Mouse (Mus musculus): ENCODE results near the gene Patl2. TPM values are rescaled to one million over a fixed set of nuclear protein-coding genes. Genes with fewer than 3 reads are reported as not detected.
A peak's percentile ranks its signal among the peaks of the same experiment; 100 is the strongest.

The Patl2 gene
- total and polyA plus RNA-seq, 3 experiments: not detected

- DNase-seq (ENCODE audit: extremely low read depth): peak; percentile 77
- dilution Hi-C loops (cut with MboI; ENCODE audit: extremely low pct_ligation_motif_present, extremely low pct_unique_long_range_greater_than_20kb, low sequenced_read_pairs): no loop called here
- peak overlapping the region; percentile 73 for H3K9ac ChIP-seq (ENCODE audit: insufficient read depth, low read depth)
- in situ Hi-C loops (cut with MboI; ENCODE audit: low pct_ligation_motif_present, low pct_unique_long_range_greater_than_20kb, low sequenced_read_pairs): loop anchor here (5.0 kb wide), 1 partner anchor 46 kb away; the partner anchor contains the start of gene Spg11
- H3K4me1 ChIP-seq (ENCODE audit: control insufficient read depth in 1 of 2, insufficient read depth in 2 of 2): peaks cover 8 to 58% of the 10 kb centered on the region in 2 experiments
- no peaks in the 10 kb centered on the region for H3K27me3 ChIP-seq (replicated peaks)
- peak overlapping the region; percentile 28 to 41 (median 34) for H3K4me3 ChIP-seq (replicated peaks in 1 of 3; ENCODE audit: low read depth in 2 of 3, low read length in 2 of 3, poor library complexity in 1 of 3)
- peaks cover 0 to 4% of the 10 kb centered on the region in 2 experiments for H3K36me3 ChIP-seq (replicated peaks in 1 of 2; ENCODE audit: control insufficient read depth in 1 of 2, insufficient read depth in 1 of 2, low read length in 1 of 2)
- peak; percentile 15; the same call in 1 of the 2 replicates for TF ChIP-seq MXI1 (IDR thresholded peaks at IDR 0.05; ENCODE audit: low read depth, low read length)
- peak; percentile 80 for TF ChIP-seq BHLHE40 (IDR thresholded peaks at IDR 0.05; ENCODE audit: low read depth, low read length)
- peak; percentile 91 for TF ChIP-seq MAFK (IDR thresholded peaks at IDR 0.05; ENCODE audit: insufficient replicate concordance, low read length)
- no peak for TF ChIP-seq CHD2 (IDR thresholded peaks at IDR 0.05; ENCODE audit: low read length)
- TF ChIP-seq TBP (conservative IDR thresholded peaks at IDR 0.05; ENCODE audit: low read depth, low read length): peak; percentile 68
- peak; percentile 92 for TF ChIP-seq MAX (IDR thresholded peaks at IDR 0.05; ENCODE audit: low read length)
- TF ChIP-seq SMC3 (IDR thresholded peaks at IDR 0.05; ENCODE audit: low read depth, low read length): no peak
- no peak for TF ChIP-seq POLR2AphosphoS2 (IDR thresholded peaks at IDR 0.05; ENCODE audit: low read depth, low read length)
- TF ChIP-seq TCF12 (IDR thresholded peaks at IDR 0.05; ENCODE audit: low read depth, low read length): peak; percentile 33; the same call in 1 of the 2 replicates
- TF ChIP-seq IRF4 (IDR thresholded peaks at IDR 0.05; ENCODE audit: low read depth, low read length): peak; percentile 50; the same call in 1 of the 2 replicates
- peak; percentile 49 for TF ChIP-seq POLR2A (IDR thresholded peaks at IDR 0.05; ENCODE audit: low read depth, low read length)
- peak; percentile 61 for TF ChIP-seq EP300 (IDR thresholded peaks at IDR 0.05; ENCODE audit: low read length)
- no peak for TF ChIP-seq USF2 (conservative IDR thresholded peaks at IDR 0.05; ENCODE audit: low read depth, low read length)
- TF ChIP-seq ZMIZ1 (IDR thresholded peaks at IDR 0.05; ENCODE audit: low read depth, low read length): no peak
- TF ChIP-seq MEF2A (IDR thresholded peaks at IDR 0.05; ENCODE audit: borderline replicate concordance, low read depth, low read length): peak; percentile 67; the same call in 1 of the 2 replicates
- peak; percentile 82; the same call in 1 of the 2 replicates for TF ChIP-seq MYC (IDR thresholded peaks at IDR 0.05; ENCODE audit: low read depth, low read length)
- peak; percentile 75 for TF ChIP-seq ELF1 (IDR thresholded peaks at IDR 0.05; ENCODE audit: low read depth, low read length)
- peak; percentile 86 for TF ChIP-seq ETS1 (conservative IDR thresholded peaks at IDR 0.05; ENCODE audit: low read depth, low read length)
- H3K79me2 ChIP-seq (replicated peaks; ENCODE audit: control insufficient read depth, extremely low read depth, insufficient read depth, poor library complexity, severe bottlenecking): no peaks in the 10 kb centered on the region
- H3K27ac ChIP-seq (ENCODE audit: insufficient read depth, low read depth): peak overlapping the region; percentile 89
- peak overlapping the region; percentile 97 for H3K4me2 ChIP-seq (ENCODE audit: insufficient read depth, low read depth, poor library complexity, severe bottlenecking)
- H3K9me3 ChIP-seq (replicated peaks; ENCODE audit: low read length): no peaks in the 10 kb centered on the region
Measured at GRCm38 (mm10) chr2:122163430-122164195, 22.4 kb downstream of the Patl2 start.

GRCm38 (mm10) chr2:122162529-122162928 lies 23.5 kb downstream of the Patl2 start:
- no peak for DNase-seq (ENCODE audit: extremely low read depth)
- no peak overlapping the region for H3K4me3 ChIP-seq (replicated peaks in 1 of 3; ENCODE audit: low read depth in 2 of 3, low read length in 2 of 3, poor library complexity in 1 of 3)
- no peaks in the 10 kb centered on the region for H3K27me3 ChIP-seq (replicated peaks)
- H3K9me3 ChIP-seq (replicated peaks; ENCODE audit: low read length): no peaks in the 10 kb centered on the region
- peak overlapping the region; percentile 45; the same call in 1 of the 2 replicates for H3K27ac ChIP-seq (ENCODE audit: insufficient read depth, low read depth)
- H3K79me2 ChIP-seq (replicated peaks; ENCODE audit: control insufficient read depth, extremely low read depth, insufficient read depth, poor library complexity, severe bottlenecking): no peaks in the 10 kb centered on the region
- peaks cover 0 to 4% of the 10 kb centered on the region in 2 experiments for H3K36me3 ChIP-seq (replicated peaks in 1 of 2; ENCODE audit: control insufficient read depth in 1 of 2, insufficient read depth in 1 of 2, low read length in 1 of 2)
- H3K9ac ChIP-seq (ENCODE audit: insufficient read depth, low read depth): no peak overlapping the region
- H3K4me2 ChIP-seq (ENCODE audit: insufficient read depth, low read depth, poor library complexity, severe bottlenecking): peak overlapping the region; percentile 14; the same call in 1 of the 2 replicates
- peaks cover 11 to 69% of the 10 kb centered on the region in 2 experiments for H3K4me1 ChIP-seq (ENCODE audit: control insufficient read depth in 1 of 2, insufficient read depth in 2 of 2)
- in situ Hi-C loops (cut with MboI; ENCODE audit: low pct_ligation_motif_present, low pct_unique_long_range_greater_than_20kb, low sequenced_read_pairs) (loop anchor here (5.0 kb wide), 1 partner anchor 45 kb away; the partner anchor contains the start of gene Spg11), dilution Hi-C loops (cut with MboI; ENCODE audit: extremely low pct_ligation_motif_present, extremely low pct_unique_long_range_greater_than_20kb, low sequenced_read_pairs) (no loop called here)
- peak; percentile 92 for TF ChIP-seq BHLHE40 (IDR thresholded peaks at IDR 0.05; ENCODE audit: low read depth, low read length)
- no peak for TF ChIP-seq KAT2A (IDR thresholded peaks at IDR 0.05; ENCODE audit: insufficient replicate concordance, low read length)
- no peak for TF ChIP-seq ZC3H11A (IDR thresholded peaks at IDR 0.05; ENCODE audit: low read depth, low read length)
- no peak for TF ChIP-seq CHD1 (IDR thresholded peaks at IDR 0.05; ENCODE audit: low read depth, low read length)
- no peak for TF ChIP-seq SMC3 (IDR thresholded peaks at IDR 0.05; ENCODE audit: low read depth, low read length)
- TF ChIP-seq POLR2A (IDR thresholded peaks at IDR 0.05; ENCODE audit: low read depth, low read length): no peak
- no peak for TF ChIP-seq TCF12 (IDR thresholded peaks at IDR 0.05; ENCODE audit: low read depth, low read length)
- no peak for TF ChIP-seq MYC (IDR thresholded peaks at IDR 0.05; ENCODE audit: low read depth, low read length)
- no peak for TF ChIP-seq JUN (IDR thresholded peaks at IDR 0.05; ENCODE audit: insufficient read depth, low read depth, low read length)
- no peak for TF ChIP-seq ZKSCAN1 (IDR thresholded peaks at IDR 0.05; ENCODE audit: borderline replicate concordance, low read depth, low read length)
- 0 out of 2 replicates have a peak, but pooled peaks have one; percentile 15 for TF ChIP-seq RCOR1 (conservative IDR thresholded peaks at IDR 0.05; ENCODE audit: low read depth, low read length)
- TF ChIP-seq ETS1 (conservative IDR thresholded peaks at IDR 0.05; ENCODE audit: low read depth, low read length): no peak; the same call in 1 of the 2 replicates
- no peak for TF ChIP-seq TBP (conservative IDR thresholded peaks at IDR 0.05; ENCODE audit: low read depth, low read length)
- 0 out of 2 replicates have a peak, but pooled peaks have one; percentile 51 for TF ChIP-seq SIN3A (IDR thresholded peaks at IDR 0.05; ENCODE audit: low read length)
- TF ChIP-seq USF2 (conservative IDR thresholded peaks at IDR 0.05; ENCODE audit: low read depth, low read length): no peak
- TF ChIP-seq NELFE (IDR thresholded peaks at IDR 0.05; ENCODE audit: low read depth, low read length): no peak
- TF ChIP-seq EP300 (IDR thresholded peaks at IDR 0.05; ENCODE audit: low read length): peak; percentile 21; the same call in 1 of the 2 replicates
- TF ChIP-seq MAFK (IDR thresholded peaks at IDR 0.05; ENCODE audit: insufficient replicate concordance, low read length): 0 out of 2 replicates have a peak, but pooled peaks have one; percentile 37
- no peak for TF ChIP-seq CHD2 (IDR thresholded peaks at IDR 0.05; ENCODE audit: low read length)
- no peak for TF ChIP-seq GABPA (IDR thresholded peaks at IDR 0.05; ENCODE audit: insufficient replicate concordance, low read depth, low read length)
- TF ChIP-seq JUND (conservative IDR thresholded peaks at IDR 0.05; ENCODE audit: low read depth, low read length): no peak
